Mouse (Mus musculus) forebrain, embryonic 12.5 days (tissue): ENCODE data around the gene H2-M10.1. TPM values are rescaled to one million over a fixed set of nuclear protein-coding genes. Genes with fewer than 3 reads are reported as not detected.

ENCODE experiments used
- ATAC-seq: fragments of 200-750 bp; cut with Nextera tagmentation; 2 replicates; pipeline ENCODE4 v1.8.0; 2017; ENCODE audit warnings: moderate TSS enrichment; ENCODE audit not compliant: low FRiP score
- H3K27ac ChIP-seq: fragments of 300-500 bp; sonication (generic); 2 replicates; pipeline ENCODE4 v1.5.1; 2016; ENCODE audit warnings: mild to moderate bottlenecking
- H3K27me3 ChIP-seq: fragments of 300-500 bp; sonication (generic); 2 replicates; pipeline ENCODE4 v1.6.1; 2016; ENCODE audit warnings: mild to moderate bottlenecking
- H3K36me3 ChIP-seq: fragments of 300-500 bp; sonication (generic); replicated peaks from 2 replicates; pipeline ENCODE4 v1.6.1; 2016; ENCODE audit warnings: mild to moderate bottlenecking
- H3K4me1 ChIP-seq: fragments of 300-500 bp; sonication (generic); 2 replicates; pipeline ENCODE4 v1.6.1; 2016
- H3K4me2 ChIP-seq: fragments of 300-500 bp; sonication (generic); 2 replicates; pipeline ENCODE4 v1.6.1; 2016; ENCODE audit warnings: mild to moderate bottlenecking, moderate library complexity
- H3K4me3 ChIP-seq: fragments of 300-500 bp; sonication (generic); replicated peaks from 2 replicates; pipeline ENCODE4 v1.5.1; 2016; ENCODE audit warnings: mild to moderate bottlenecking
- H3K9ac ChIP-seq: fragments of 300-500 bp; sonication (generic); 2 replicates; pipeline ENCODE4 v1.6.1; 2016; ENCODE audit warnings: mild to moderate bottlenecking
- H3K9me3 ChIP-seq: fragments of 300-500 bp; sonication (generic); 2 replicates; pipeline ENCODE4 v1.6.1; 2016
- WGBS: fragments of 180-500 bp; shearing (Covaris S2); methylation state at CpG from one replicate; pipeline ENCODE4 v1.1.7; 2016; 5-methylcytosine and 5-hydroxymethylcytosine counted together
- polyA plus RNA-seq: library from polyadenylated mRNA; unstranded; fragments of >200 nt; fragmentation: Nextera tagmentation; extraction: Ambion mirVana; gene quantifications from 2 replicates; pipeline ENCODE4 v1.2.1, GENCODE M21; 2016

Gene H2-M10.1
- polyA plus RNA-seq, 1 experiment from 2014 or later = not detected

- WGBS = 92% methylated on average over 4 of the region's 4 CpGs
- Histone ChIP-seq H3K9me3 (no peaks in the 10 kb centered on the region), H3K36me3 (peaks cover 42% of the 10 kb centered on the region)
Observed at GRCm38 (mm10) chr17:36281521-36282245, 44.3 kb downstream of the H2-M10.1 start.

GRCm38 (mm10) chr17:36274776-36275175 is 51.2 kb downstream of the H2-M10.1 start:
- no peak overlapping the region for H3K27ac ChIP-seq
- WGBS = 92% methylated on average over 4 of the region's 4 CpGs
- no peaks in the 10 kb centered on the region for H3K9me3 ChIP-seq
- no peak overlapping the region for H3K4me3 ChIP-seq
- H3K36me3 ChIP-seq = peaks cover 16% of the 10 kb centered on the region
- no peak overlapping the region for H3K9ac ChIP-seq
- ATAC-seq = no peak
- no peak overlapping the region for H3K4me2 ChIP-seq
- no peaks in the 10 kb centered on the region for H3K27me3 ChIP-seq
- H3K4me1 ChIP-seq = peaks cover 33% of the 10 kb centered on the region

More at GRCm38 (mm10) chr17:36281521-36282245, 44.3 kb downstream of the H2-M10.1 start:
- Histone ChIP-seq H3K27ac (no peak overlapping the region), H3K9ac (no peak overlapping the region), H3K4me1 (no peaks in the 10 kb centered on the region), H3K27me3 (no peaks in the 10 kb centered on the region), H3K4me3 (no peak overlapping the region), H3K4me2 (no peak overlapping the region)
- no peak for ATAC-seq

- Histone ChIP-seq H3K4me2 (no peak overlapping the region), H3K4me1 (peaks cover 35% of the 10 kb centered on the region), H3K9me3 (no peaks in the 10 kb centered on the region), H3K4me3 (no peak overlapping the region), H3K27ac (no peak overlapping the region), H3K27me3 (no peaks in the 10 kb centered on the region), H3K36me3 (peaks cover 13% of the 10 kb centered on the region), H3K9ac (no peak overlapping the region)
- WGBS = 94% methylated on average over 4 of the region's 4 CpGs
- no peak for ATAC-seq
Observed at GRCm38 (mm10) chr17:36273796-36274195, 52.2 kb downstream of the H2-M10.1 start.

Other genes with a start within 250 kb of the H2-M10.1 start
- not detected in 2 replicates for gene Gm19684, start 204.5 kb downstream of the H2-M10.1 start, polyA plus RNA-seq
- not detected in 2 replicates for gene Gm7030, start 196.7 kb downstream of the H2-M10.1 start, polyA plus RNA-seq
- not detected in 2 replicates for gene Gm8909, start 157.6 kb downstream of the H2-M10.1 start, polyA plus RNA-seq
- gene H2-T3, start 135.9 kb downstream of the H2-M10.1 start, polyA plus RNA-seq = not detected in 2 replicates
- gene Rpp21, start 68.1 kb downstream of the H2-M10.1 start, polyA plus RNA-seq = 75.8 and 84.7 TPM in 2 replicates
- gene Trim39, start 53.9 kb downstream of the H2-M10.1 start, polyA plus RNA-seq = 22.2 and 23.3 TPM in 2 replicates
- 0.18 TPM in 1 of 2 replicates, not detected in the other for gene H2-M10.2, start 39.7 kb downstream of the H2-M10.1 start, polyA plus RNA-seq
- gene H2-M10.3, start 42.3 kb upstream of the H2-M10.1 start, polyA plus RNA-seq = not detected in 2 replicates
- not detected in 2 replicates for gene H2-M10.4, start 136.2 kb upstream of the H2-M10.1 start, polyA plus RNA-seq
- gene H2-M11, start 220.9 kb upstream of the H2-M10.1 start, polyA plus RNA-seq = not detected in 2 replicates